ENCODE assay signal across 1 mouse cellular context in the genomic region with DNA sequence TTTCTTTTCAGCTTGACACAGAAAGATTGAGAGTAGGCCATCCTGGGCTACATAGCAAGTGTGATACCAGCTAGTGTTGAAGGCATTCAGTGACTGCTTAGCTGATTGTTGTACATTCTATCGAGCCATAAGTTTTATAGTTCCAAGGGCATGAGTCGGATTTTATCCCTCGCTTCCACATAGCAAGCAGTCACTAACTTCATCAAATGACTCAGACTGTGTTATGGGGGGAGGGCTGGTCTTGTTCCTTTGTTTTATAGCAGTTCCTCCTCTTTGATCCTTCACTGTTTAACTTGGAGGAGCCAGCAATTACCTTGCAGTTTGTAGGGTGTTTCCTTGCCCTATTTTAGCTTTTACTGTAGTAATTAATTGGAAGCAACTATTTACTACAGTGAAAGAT.
TF ChIP-seq lines count a peak whose summit lies in the region.

No protein-coding gene starts in this region.

TF ChIP-seq in myocyte, 11 proteins besides CTCF, POLR2A, EP300 and RAD21:
- TF ChIP-seq USF1 (IDR thresholded peaks at IDR 0.05; ENCODE audit: low read depth) (no peak), REST (IDR thresholded peaks at IDR 0.05; ENCODE audit: insufficient read depth, insufficient read length) (no peak), TCF12 (IDR thresholded peaks at IDR 0.05; ENCODE audit: insufficient read depth, poor library complexity, severe bottlenecking) (no peak), MYOD1 (IDR thresholded peaks at IDR 0.05; ENCODE audit: control insufficient read depth in 1 of 3, insufficient read length in 2 of 3, low read depth in 2 of 3) (no peak), POLR2AphosphoS2 (IDR thresholded peaks at IDR 0.05; ENCODE audit: insufficient read length, low read depth) (no peak), SRF (IDR thresholded peaks at IDR 0.05; ENCODE audit: control insufficient read depth, insufficient read length, low read depth) (no peak), MYOG (IDR thresholded peaks at IDR 0.05; ENCODE audit: control insufficient read depth in 1 of 3, insufficient read depth in 1 of 3, insufficient read length in 2 of 3, low read depth in 2 of 3) (no peak), TCF3 (IDR thresholded peaks at IDR 0.05; ENCODE audit: insufficient read length, low read depth) (no peak), MAX (IDR thresholded peaks at IDR 0.05; ENCODE audit: low read depth) (no peak)
TF ChIP-seq in myocyte: peak in this region for 0.
